Mouse (Mus musculus) forebrain, postnatal 0 days (tissue): ENCODE measurements around the gene Zc3h13. TPM values are rescaled to one million over a fixed set of nuclear protein-coding genes. Genes with fewer than 3 reads are reported as not detected.
A peak's percentile ranks its signal among the peaks of the same experiment; 100 is the strongest.

ENCODE experiments used
- ATAC-seq: fragments of 200-750 bp; cut with Nextera tagmentation; 2 replicates; pipeline ENCODE4 v1.8.0; 2017; ENCODE audit warnings: mild to moderate bottlenecking, moderate library complexity
- DNase-seq: peaks from one replicate; pipeline ENCODE4 v3.0.0-alpha.2; 2015
- H3K27ac ChIP-seq: fragments of 300-500 bp; sonication (generic); 2 replicates; pipeline ENCODE4 v1.5.1; 2014; ENCODE audit warnings: low read depth, mild to moderate bottlenecking, antibody characterized with exemption, low read length, moderate library complexity, mixed read lengths
- H3K27me3 ChIP-seq: fragments of 300-500 bp; sonication (generic); 2 replicates; pipeline ENCODE4 v1.6.1; 2014; ENCODE audit warnings: mild to moderate bottlenecking, low read length, mixed read lengths; ENCODE audit not compliant: insufficient read depth
- H3K36me3 ChIP-seq: fragments of 300-500 bp; sonication (generic); 2 replicates; pipeline ENCODE4 v1.6.1; 2014; ENCODE audit warnings: mild to moderate bottlenecking, moderate library complexity; ENCODE audit not compliant: insufficient read depth
- H3K4me1 ChIP-seq: fragments of 300-500 bp; sonication (generic); 2 replicates; pipeline ENCODE4 v1.6.1; 2014; ENCODE audit warnings: antibody characterized with exemption; ENCODE audit not compliant: insufficient read depth
- H3K4me2 ChIP-seq: fragments of 300-500 bp; sonication (generic); 2 replicates; pipeline ENCODE4 v1.6.1; 2014; ENCODE audit warnings: low read depth, mild to moderate bottlenecking, moderate library complexity
- H3K4me3 ChIP-seq: fragments of 300-500 bp; sonication (generic); 2 replicates; pipeline ENCODE4 v1.5.1; 2014; ENCODE audit warnings: low read depth, low read length, mixed read lengths
- H3K9ac ChIP-seq: fragments of 300-500 bp; sonication (generic); 2 replicates; pipeline ENCODE4 v1.6.1; 2014; ENCODE audit warnings: mild to moderate bottlenecking
- H3K9me3 ChIP-seq: fragments of 300-500 bp; sonication (generic); 2 replicates; pipeline ENCODE4 v1.6.1; 2016; ENCODE audit warnings: low read length
- CTCF ChIP-seq: sonication (generic); IDR thresholded peaks from 2 replicates; pipeline ENCODE4 v1.5.1; 2016; ENCODE audit warnings: antibody characterized with exemption, control low read depth, low read depth
- WGBS: fragments of 180-500 bp; shearing (Covaris S2); extraction: QIAGEN DNeasy Blood & Tissue Kit; methylation state at CpG from one replicate; pipeline ENCODE4 v1.1.7; 2014; 5-methylcytosine and 5-hydroxymethylcytosine counted together
- polyA plus RNA-seq: library from polyadenylated mRNA; unstranded; fragments of >200 nt; fragmentation: Nextera tagmentation; extraction: Ambion mirVana; gene quantifications from 2 replicates; pipeline ENCODE4 v1.2.1, GENCODE M21; 2015
- total RNA-seq: library from RNA; depleted of rRNA; stranded (reverse); fragments of >200 nt; gene quantifications from 2 replicates; pipeline ENCODE4 v1.2.3, GENCODE M21; 2014; rRNA removed

The Zc3h13 gene
- 21.4 and 25.7 TPM in 2 replicates for total RNA-seq
- 31.4 and 51.3 TPM in 2 replicates for polyA plus RNA-seq

- H3K9ac ChIP-seq, result peak within 1 kb of the TSS; percentile 95
- WGBS, result under 1% methylated on average over 61 of the region's 61 CpGs
- TF ChIP-seq CTCF, result peak; percentile 26; the same call in 1 of the 2 replicates
- no peaks in the 10 kb centered on the region for H3K27me3 ChIP-seq
- H3K27ac ChIP-seq, result peak within 1 kb of the TSS; percentile 91
- no peaks in the 10 kb centered on the region for H3K36me3 ChIP-seq
- no peaks in the 10 kb centered on the region for H3K9me3 ChIP-seq
- H3K4me3 ChIP-seq, result peak within 1 kb of the TSS; percentile 100
- ATAC-seq (peak; percentile 97), DNase-seq (peak; percentile 97)
- peaks cover 19% of the 10 kb centered on the region for H3K4me1 ChIP-seq
- peak within 1 kb of the TSS; percentile 78 for H3K4me2 ChIP-seq
Measured at GRCm38 (mm10) chr14:75284193-75284915, at the start of gene Zc3h13. Gene Zc3h13 (plus strand): TSS chr14:75284373.

- H3K4me3 ChIP-seq, result 0 out of 2 replicates have a peak overlapping the region, but pooled peaks have one; percentile 14
- H3K9me3 ChIP-seq, result no peaks in the 10 kb centered on the region
- WGBS, result 22% methylated on average over 8 of the region's 8 CpGs
- 0 out of 2 replicates have a peak overlapping the region, but pooled peaks have one; percentile 3 for H3K9ac ChIP-seq
- H3K4me2 ChIP-seq, result peak overlapping the region; percentile 43
- H3K27me3 ChIP-seq, result no peaks in the 10 kb centered on the region
- ATAC-seq (peak; percentile 18; the same call in 1 of the 2 replicates), DNase-seq (no peak)
- H3K4me1 ChIP-seq, result peaks cover 17% of the 10 kb centered on the region
- H3K27ac ChIP-seq, result peak overlapping the region; percentile 75
- TF ChIP-seq CTCF, result no peak
- H3K36me3 ChIP-seq, result no peaks in the 10 kb centered on the region
Measured at GRCm38 (mm10) chr14:75235552-75235951, 48.6 kb upstream of the Zc3h13 start.

GRCm38 (mm10) chr14:75235955-75236635 is 48.1 kb upstream of the Zc3h13 start:
- peak; percentile 97 for ATAC-seq
- Histone ChIP-seq H3K27me3 (no peaks in the 10 kb centered on the region), H3K4me3 (peak overlapping the region; percentile 14; the same call in 1 of the 2 replicates), H3K27ac (peak overlapping the region; percentile 75), H3K36me3 (no peaks in the 10 kb centered on the region), H3K4me2 (peak overlapping the region; percentile 43), H3K4me1 (peaks cover 17% of the 10 kb centered on the region), H3K9me3 (no peaks in the 10 kb centered on the region), H3K9ac (no peak overlapping the region)
- no peak for TF ChIP-seq CTCF
- 10% methylated on average over 9 of the region's 9 CpGs for WGBS
- DNase-seq, result peak; percentile 87

- H3K36me3 ChIP-seq, result no peaks in the 10 kb centered on the region
- H3K9me3 ChIP-seq, result no peaks in the 10 kb centered on the region
- DNase-seq (peak; percentile 22), ATAC-seq (no peak)
- H3K4me1 ChIP-seq, result peaks cover 17% of the 10 kb centered on the region
- H3K9ac ChIP-seq, result no peak overlapping the region
- peak overlapping the region; percentile 75 for H3K27ac ChIP-seq
- no peak for TF ChIP-seq CTCF
- 17% methylated on average over 4 of the region's 4 CpGs for WGBS
- H3K27me3 ChIP-seq, result no peaks in the 10 kb centered on the region
- H3K4me2 ChIP-seq, result peak overlapping the region; percentile 43; the same call in 1 of the 2 replicates
- no peak overlapping the region for H3K4me3 ChIP-seq
Measured at GRCm38 (mm10) chr14:75236636-75237003, 47.6 kb upstream of the Zc3h13 start.

GRCm38 (mm10) chr14:75237096-75237495 is 47.1 kb upstream of the Zc3h13 start:
- no peak overlapping the region for H3K4me3 ChIP-seq
- H3K27ac ChIP-seq, result peak overlapping the region; percentile 75
- H3K36me3 ChIP-seq, result no peaks in the 10 kb centered on the region
- 32% methylated on average over 8 of the region's 8 CpGs for WGBS
- H3K9me3 ChIP-seq, result no peaks in the 10 kb centered on the region
- H3K4me2 ChIP-seq, result no peak overlapping the region
- no peak overlapping the region for H3K9ac ChIP-seq
- ATAC-seq (no peak), DNase-seq (no peak)
- H3K4me1 ChIP-seq, result peaks cover 17% of the 10 kb centered on the region
- H3K27me3 ChIP-seq, result no peaks in the 10 kb centered on the region
- TF ChIP-seq CTCF, result no peak

GRCm38 (mm10) chr14:75238054-75238692 is 46.0 kb upstream of the Zc3h13 start:
- H3K9me3 ChIP-seq, result no peaks in the 10 kb centered on the region
- DNase-seq (no peak), ATAC-seq (no peak)
- H3K4me1 ChIP-seq, result peaks cover 17% of the 10 kb centered on the region
- 73% methylated on average over 6 of the region's 6 CpGs for WGBS
- no peaks in the 10 kb centered on the region for H3K27me3 ChIP-seq
- H3K27ac ChIP-seq, result no peak overlapping the region
- no peak overlapping the region for H3K9ac ChIP-seq
- no peak overlapping the region for H3K4me2 ChIP-seq
- no peak overlapping the region for H3K4me3 ChIP-seq
- no peak for TF ChIP-seq CTCF
- H3K36me3 ChIP-seq, result no peaks in the 10 kb centered on the region

GRCm38 (mm10) chr14:75242087-75242486 is 42.1 kb upstream of the Zc3h13 start, which contains the start of gene Cpb2:
Gene Cpb2 (plus strand): TSS chr14:75242287.
- DNase-seq, result no peak
- H3K9ac ChIP-seq, result no peak within 1 kb of the TSS
- 93% methylated on average over 5 of the region's 5 CpGs for WGBS
- ATAC-seq, result no peak
- H3K36me3 ChIP-seq, result no peaks in the 10 kb centered on the region
- H3K4me2 ChIP-seq, result no peak within 1 kb of the TSS
- no peak within 1 kb of the TSS for H3K27ac ChIP-seq
- 0 out of 2 replicates have a peak, but pooled peaks cover 2% of the 10 kb centered on the region for H3K4me1 ChIP-seq
- H3K4me3 ChIP-seq, result no peak within 1 kb of the TSS
- H3K27me3 ChIP-seq, result no peaks in the 10 kb centered on the region
- H3K9me3 ChIP-seq, result no peaks in the 10 kb centered on the region
- no peak for TF ChIP-seq CTCF
